Mouse (Mus musculus) right cerebral cortex, postnatal 14 days (tissue): ENCODE measurements around the gene Ltbr.

ENCODE experiments used
- DNase-seq: peaks from one replicate; pipeline ENCODE4 v3.0.0; 2022

The Ltbr gene

GRCm38 (mm10) chr6:125313546-125314230 lies at the start of gene Ltbr:
Gene Ltbr (minus strand): TSS chr6:125313885.
- DNase-seq: peak; percentile 64

GRCm38 (mm10) chr6:125363021-125363420 lies 49.3 kb upstream of the Ltbr start:
- no peak for DNase-seq

- peak; percentile 73 for DNase-seq
Measured at GRCm38 (mm10) chr6:125361467-125362291, 48.0 kb upstream of the Ltbr start.

GRCm38 (mm10) chr6:125360846-125361245 lies 47.2 kb upstream of the Ltbr start:
- no peak for DNase-seq

GRCm38 (mm10) chr6:125359999-125360398 lies 46.3 kb upstream of the Ltbr start:
- DNase-seq: no peak

GRCm38 (mm10) chr6:125357334-125357733 lies 43.6 kb upstream of the Ltbr start:
- DNase-seq: no peak

- DNase-seq: no peak
Measured at GRCm38 (mm10) chr6:125356264-125356663, 42.6 kb upstream of the Ltbr start.

GRCm38 (mm10) chr6:125355197-125355741 lies 41.6 kb upstream of the Ltbr start:
- DNase-seq: no peak

- DNase-seq: no peak
Measured at GRCm38 (mm10) chr6:125354352-125355151, 40.9 kb upstream of the Ltbr start.

- no peak for DNase-seq
Measured at GRCm38 (mm10) chr6:125353655-125354054, 40.0 kb upstream of the Ltbr start.

- no peak for DNase-seq
Measured at GRCm38 (mm10) chr6:125353221-125353620, 39.5 kb upstream of the Ltbr start.

GRCm38 (mm10) chr6:125352811-125353210 lies 39.1 kb upstream of the Ltbr start:
- no peak for DNase-seq

- no peak for DNase-seq
Measured at GRCm38 (mm10) chr6:125352046-125352384, 38.3 kb upstream of the Ltbr start.

GRCm38 (mm10) chr6:125351368-125352045 lies 37.8 kb upstream of the Ltbr start:
- no peak for DNase-seq

- no peak for DNase-seq
Measured at GRCm38 (mm10) chr6:125350995-125351324, 37.3 kb upstream of the Ltbr start.

GRCm38 (mm10) chr6:125350231-125350994 lies 36.7 kb upstream of the Ltbr start:
- DNase-seq: no peak

GRCm38 (mm10) chr6:125349575-125350230 lies 36.0 kb upstream of the Ltbr start:
- no peak for DNase-seq

- no peak for DNase-seq
Measured at GRCm38 (mm10) chr6:125348721-125349574, 35.3 kb upstream of the Ltbr start, which contains the start of gene Tnfrsf1a. Gene Tnfrsf1a (plus strand): TSS chr6:125349362.

GRCm38 (mm10) chr6:125346029-125346428 lies 32.3 kb upstream of the Ltbr start:
- DNase-seq: no peak

GRCm38 (mm10) chr6:125345625-125346024 lies 31.9 kb upstream of the Ltbr start:
- DNase-seq: no peak
